Mouse (Mus musculus): ENCODE results near the gene Tmem222. TPM values are rescaled to one million over a fixed set of nuclear protein-coding genes. Genes with fewer than 3 reads are reported as not detected.

The Tmem222 gene
- polyA plus RNA-seq, 1 experiment, result 143 TPM

- H3K4me3 ChIP-seq (ENCODE audit: control insufficient read depth, insufficient read depth, low read length), result no peak overlapping the region
- H3K27ac ChIP-seq (ENCODE audit: control insufficient read depth, insufficient read depth, low read length), result no peak overlapping the region
- H3K4me1 ChIP-seq (replicated peaks; ENCODE audit: control insufficient read depth, insufficient read depth, low read length), result peaks cover 12% of the 10 kb centered on the region
- no peak for TF ChIP-seq POLR2A (IDR thresholded peaks at IDR 0.05; ENCODE audit: control insufficient read depth, extremely low read depth, insufficient read depth, low read length, poor library complexity)
- TF ChIP-seq CTCF (IDR thresholded peaks at IDR 0.05; ENCODE audit: borderline replicate concordance, control insufficient read depth, extremely low read depth, insufficient read depth, low read length, poor library complexity), result no peak
- 70% methylated on average over 7 of the region's 7 CpGs for WGBS
- no peaks in the 10 kb centered on the region for H3K36me3 ChIP-seq (ENCODE audit: control insufficient read depth, insufficient read depth, low read length)
- no peak for DNase-seq
- H3K27me3 ChIP-seq (ENCODE audit: control insufficient read depth, insufficient read depth, low read length), result no peaks in the 10 kb centered on the region
These were observed 3.9 kb upstream of the Tmem222 start for GRCm38 (mm10) chr4:133281513-133281912.

- H3K27me3 ChIP-seq (ENCODE audit: control insufficient read depth, insufficient read depth, low read length), result no peaks in the 10 kb centered on the region
- TF ChIP-seq POLR2A (IDR thresholded peaks at IDR 0.05; ENCODE audit: control insufficient read depth, extremely low read depth, insufficient read depth, low read length, poor library complexity) (no peak), CTCF (IDR thresholded peaks at IDR 0.05; ENCODE audit: borderline replicate concordance, control insufficient read depth, extremely low read depth, insufficient read depth, low read length, poor library complexity) (no peak)
- 75% methylated on average over 3 of the region's 3 CpGs for WGBS
- DNase-seq, result no peak
- no peaks in the 10 kb centered on the region for H3K36me3 ChIP-seq (ENCODE audit: control insufficient read depth, insufficient read depth, low read length)
- no peak overlapping the region for H3K4me3 ChIP-seq (ENCODE audit: control insufficient read depth, insufficient read depth, low read length)
- H3K4me1 ChIP-seq (replicated peaks; ENCODE audit: control insufficient read depth, insufficient read depth, low read length), result peaks cover 12% of the 10 kb centered on the region
- H3K27ac ChIP-seq (ENCODE audit: control insufficient read depth, insufficient read depth, low read length), result no peak overlapping the region; the same call in 1 of the 2 replicates
These were observed 890 bp upstream of the Tmem222 start for GRCm38 (mm10) chr4:133278482-133278881.

DNA sequence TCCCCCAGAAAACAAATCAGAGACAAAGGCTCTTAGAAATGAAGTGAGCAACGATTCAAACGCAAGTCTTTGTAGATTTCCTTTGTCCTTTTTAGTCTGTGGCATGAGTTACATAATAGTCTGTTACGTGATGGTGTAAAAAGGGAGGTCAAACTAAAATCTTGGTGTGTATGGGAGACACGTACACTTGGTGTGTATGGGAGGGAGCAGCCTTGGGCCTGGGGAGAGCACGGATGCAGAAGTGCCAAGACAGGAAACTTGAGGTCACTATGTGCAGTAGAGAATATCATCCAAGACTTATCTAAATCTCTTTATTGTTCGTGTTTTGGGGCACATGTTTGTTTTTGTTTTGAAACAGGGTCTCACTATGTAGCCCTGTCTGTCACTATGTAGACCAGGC, 475 bp upstream of the Tmem222 start:
- 1% methylated on average over 6 of the region's 6 CpGs for WGBS
- Histone ChIP-seq H3K27me3 (ENCODE audit: control insufficient read depth, insufficient read depth, low read length) (no peaks in the 10 kb centered on the region), H3K4me3 (ENCODE audit: control insufficient read depth, insufficient read depth, low read length) (peak overlapping the region; percentile 82), H3K4me1 (replicated peaks; ENCODE audit: control insufficient read depth, insufficient read depth, low read length) (peaks cover 12% of the 10 kb centered on the region), H3K36me3 (ENCODE audit: control insufficient read depth, insufficient read depth, low read length) (no peaks in the 10 kb centered on the region), H3K27ac (ENCODE audit: control insufficient read depth, insufficient read depth, low read length) (peak overlapping the region; percentile 73)
- DNase-seq, result no peak
- TF ChIP-seq POLR2A (IDR thresholded peaks at IDR 0.05; ENCODE audit: control insufficient read depth, extremely low read depth, insufficient read depth, low read length, poor library complexity) (no peak), CTCF (IDR thresholded peaks at IDR 0.05; ENCODE audit: borderline replicate concordance, control insufficient read depth, extremely low read depth, insufficient read depth, low read length, poor library complexity) (no peak)

- Histone ChIP-seq H3K27me3 (ENCODE audit: control insufficient read depth, insufficient read depth, low read length) (no peaks in the 10 kb centered on the region), H3K4me3 (ENCODE audit: control insufficient read depth, insufficient read depth, low read length) (no peak overlapping the region), H3K36me3 (ENCODE audit: control insufficient read depth, insufficient read depth, low read length) (peaks cover 34% of the 10 kb centered on the region), H3K4me1 (replicated peaks; ENCODE audit: control insufficient read depth, insufficient read depth, low read length) (peaks cover 6% of the 10 kb centered on the region), H3K27ac (ENCODE audit: control insufficient read depth, insufficient read depth, low read length) (no peak overlapping the region)
- TF ChIP-seq CTCF (IDR thresholded peaks at IDR 0.05; ENCODE audit: borderline replicate concordance, control insufficient read depth, extremely low read depth, insufficient read depth, low read length, poor library complexity) (no peak), POLR2A (IDR thresholded peaks at IDR 0.05; ENCODE audit: control insufficient read depth, extremely low read depth, insufficient read depth, low read length, poor library complexity) (no peak)
- DNase-seq, result no peak
- 95% methylated on average over 9 of the region's 9 CpGs for WGBS
These were observed 6.7 kb downstream of the Tmem222 start for GRCm38 (mm10) chr4:133270929-133271328.

- WGBS, result 95% methylated on average over 3 of the region's 3 CpGs
- Histone ChIP-seq H3K27me3 (ENCODE audit: control insufficient read depth, insufficient read depth, low read length) (no peaks in the 10 kb centered on the region), H3K4me3 (ENCODE audit: control insufficient read depth, insufficient read depth, low read length) (no peak overlapping the region), H3K36me3 (ENCODE audit: control insufficient read depth, insufficient read depth, low read length) (peaks cover 43% of the 10 kb centered on the region), H3K4me1 (replicated peaks; ENCODE audit: control insufficient read depth, insufficient read depth, low read length) (no peaks in the 10 kb centered on the region), H3K27ac (ENCODE audit: control insufficient read depth, insufficient read depth, low read length) (no peak overlapping the region)
- no peak for TF ChIP-seq CTCF (IDR thresholded peaks at IDR 0.05; ENCODE audit: borderline replicate concordance, control insufficient read depth, extremely low read depth, insufficient read depth, low read length, poor library complexity)
- no peak for DNase-seq
These were observed 8.0 kb downstream of the Tmem222 start for GRCm38 (mm10) chr4:133269596-133269995.

DNA sequence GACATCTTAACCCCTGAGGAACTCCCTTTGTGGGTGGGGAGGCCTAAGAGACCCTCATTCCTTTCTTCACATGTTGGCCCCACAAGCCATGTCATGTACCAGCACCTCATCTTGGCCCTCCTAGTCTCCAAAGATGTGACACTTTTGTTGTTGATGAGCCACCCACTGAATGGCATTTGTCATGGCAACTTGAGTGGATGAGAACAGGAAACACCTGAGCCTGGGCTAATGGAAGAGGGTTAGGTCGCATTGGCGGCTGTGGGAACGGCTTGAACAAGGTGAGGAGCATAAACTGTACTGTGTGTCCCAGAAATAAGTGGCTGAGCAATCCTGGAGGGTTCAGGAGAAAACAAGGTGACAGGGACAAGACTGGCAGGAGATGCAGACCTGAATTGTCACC, 8.7 kb downstream of the Tmem222 start:
- DNase-seq, result no peak
- Histone ChIP-seq H3K27ac (ENCODE audit: control insufficient read depth, insufficient read depth, low read length) (no peak overlapping the region), H3K4me3 (ENCODE audit: control insufficient read depth, insufficient read depth, low read length) (no peak overlapping the region), H3K4me1 (replicated peaks; ENCODE audit: control insufficient read depth, insufficient read depth, low read length) (no peaks in the 10 kb centered on the region; the same call in 1 of the 2 replicates), H3K27me3 (ENCODE audit: control insufficient read depth, insufficient read depth, low read length) (no peaks in the 10 kb centered on the region), H3K36me3 (ENCODE audit: control insufficient read depth, insufficient read depth, low read length) (peaks cover 43% of the 10 kb centered on the region)
- TF ChIP-seq CTCF (IDR thresholded peaks at IDR 0.05; ENCODE audit: borderline replicate concordance, control insufficient read depth, extremely low read depth, insufficient read depth, low read length, poor library complexity) (no peak), POLR2A (IDR thresholded peaks at IDR 0.05; ENCODE audit: control insufficient read depth, extremely low read depth, insufficient read depth, low read length, poor library complexity) (no peak)
- 50% methylated on average over 3 of the region's 3 CpGs for WGBS

- 96% methylated on average over 12 of the region's 12 CpGs for WGBS
- TF ChIP-seq CTCF (IDR thresholded peaks at IDR 0.05; ENCODE audit: borderline replicate concordance, control insufficient read depth, extremely low read depth, insufficient read depth, low read length, poor library complexity) (no peak), POLR2A (IDR thresholded peaks at IDR 0.05; ENCODE audit: control insufficient read depth, extremely low read depth, insufficient read depth, low read length, poor library complexity) (no peak)
- DNase-seq, result no peak
These were observed 11.2 kb downstream of the Tmem222 start for GRCm38 (mm10) chr4:133266248-133266880.

More at GRCm38 (mm10) chr4:133266248-133266880, 11.2 kb downstream of the Tmem222 start:
- H3K27ac ChIP-seq (ENCODE audit: control insufficient read depth, insufficient read depth, low read length), result no peak overlapping the region
- H3K27me3 ChIP-seq (ENCODE audit: control insufficient read depth, insufficient read depth, low read length), result no peaks in the 10 kb centered on the region
- peaks cover 43% of the 10 kb centered on the region for H3K36me3 ChIP-seq (ENCODE audit: control insufficient read depth, insufficient read depth, low read length)
- peaks cover 22% of the 10 kb centered on the region for H3K4me1 ChIP-seq (replicated peaks; ENCODE audit: control insufficient read depth, insufficient read depth, low read length)
- H3K4me3 ChIP-seq (ENCODE audit: control insufficient read depth, insufficient read depth, low read length), result no peak overlapping the region
